Mouse (Mus musculus) liver, embryonic 14.5 days (tissue): ENCODE data around the gene Timp2. TPM values are rescaled to one million over a fixed set of nuclear protein-coding genes. Genes with fewer than 3 reads are reported as not detected.

Experiments used
- ATAC-seq: fragments of 200-750 bp; cut with Nextera tagmentation; 2 replicates; pipeline ENCODE4 v1.8.0; 2017; ENCODE audit warnings: moderate number of reproducible peaks, mild to moderate bottlenecking, moderate library complexity; ENCODE audit not compliant: insufficient read depth
- DNase-seq, 3 experiments: peaks; one replicate each; pipeline ENCODE4 v3.0.0-alpha.2; 2012 to 2013; ENCODE audit warnings: low read depth in 3 of 3, low spot score in 3 of 3
- H3K27ac ChIP-seq: fragments of 300-500 bp; sonication (generic); 2 replicates; pipeline ENCODE4 v1.5.1; 2014; ENCODE audit warnings: moderate library complexity, mild to moderate bottlenecking, control low read depth, inconsistent platforms
- H3K27me3 ChIP-seq: fragments of 300-500 bp; sonication (generic); 2 replicates; pipeline ENCODE4 v1.6.1; 2014; ENCODE audit warnings: mild to moderate bottlenecking, low read length, moderate library complexity; ENCODE audit not compliant: control insufficient read depth, insufficient read depth
- H3K36me3 ChIP-seq: fragments of 300-500 bp; sonication (generic); replicated peaks from 2 replicates; pipeline ENCODE4 v1.6.1; 2014; ENCODE audit warnings: low read depth; ENCODE audit not compliant: control insufficient read depth, insufficient read depth
- H3K4me1 ChIP-seq, 2 experiments: fragments of 200-500 bp in 1 of 2; fragments of 300-500 bp in 1 of 2; sonication (generic) in 1 of 2; replicated peaks; 2 replicates each; pipeline ENCODE4 v1.6.1; 2012 to 2014; ENCODE audit warnings: antibody characterized with exemption in 1 of 2, inconsistent platforms in 1 of 2, low read length in 1 of 2; ENCODE audit not compliant: control insufficient read depth in 2 of 2, insufficient read depth in 2 of 2
- H3K4me2 ChIP-seq: fragments of 300-500 bp; sonication (generic); 2 replicates; pipeline ENCODE4 v1.6.1; 2014; ENCODE audit warnings: low read depth, mild to moderate bottlenecking, control low read depth, moderate library complexity
- H3K4me3 ChIP-seq, 2 experiments: fragments of 200-500 bp in 1 of 2; fragments of 300-500 bp in 1 of 2; sonication (generic) in 1 of 2; 2 replicates each; pipeline ENCODE4 v1.5.1; 2012 to 2014; ENCODE audit warnings: low read depth in 2 of 2, low read length in 2 of 2, mild to moderate bottlenecking in 2 of 2, control low read depth in 1 of 2, inconsistent platforms in 1 of 2, moderate library complexity in 1 of 2; ENCODE audit not compliant: insufficient read depth in 1 of 2
- H3K9ac ChIP-seq: fragments of 300-500 bp; sonication (generic); replicated peaks from 2 replicates; pipeline ENCODE4 v1.6.1; 2014; ENCODE audit warnings: mild to moderate bottlenecking, control low read depth, moderate library complexity
- H3K9me3 ChIP-seq: fragments of 300-500 bp; sonication (generic); 2 replicates; pipeline ENCODE4 v1.6.1; 2016; ENCODE audit warnings: low read length, mixed read lengths; ENCODE audit not compliant: control insufficient read depth
- CTCF ChIP-seq: IDR thresholded peaks from 2 replicates; pipeline ENCODE4 v1.5.1; 2016; ENCODE audit warnings: antibody characterized with exemption, low read depth, control low read depth
- EP300 ChIP-seq: IDR thresholded peaks from 2 replicates; pipeline ENCODE4 v1.6.1; 2016; ENCODE audit warnings: antibody characterized with exemption, low read depth
- WGBS: fragments of 180-500 bp; shearing (Covaris S2); extraction: QIAGEN DNeasy Blood & Tissue Kit; methylation state at CpG from one replicate; pipeline ENCODE4 v1.1.7; 2014; ENCODE audit not compliant: insufficient replicate concordance; 5-methylcytosine and 5-hydroxymethylcytosine counted together
- polyA plus RNA-seq, 2 experiments: library from polyadenylated mRNA; depleted of rRNA in 1 of 2; stranded (reverse) in 1 of 2; unstranded in 1 of 2; fragments of >200 nt; fragmentation: Nextera tagmentation in 1 of 2; extraction: Ambion mirVana in 1 of 2; gene quantifications; 2 replicates each; pipeline versions ENCODE4 v1.2.1 to v1.2.3; 2012 to 2014

The Timp2 gene
- polyA plus RNA-seq, 2 experiments = 3.2 to 4.6 TPM

- no peaks in the 10 kb centered on the region for H3K4me1 ChIP-seq
Measured at GRCm38 (mm10) chr11:118266044-118266665, 89.4 kb downstream of the Timp2 start.

GRCm38 (mm10) chr11:118265621-118266020 lies 89.9 kb downstream of the Timp2 start:
- Histone ChIP-seq H3K36me3 (peaks cover 31% of the 10 kb centered on the region), H3K27me3 (no peaks in the 10 kb centered on the region), H3K9ac (no peak overlapping the region), H3K4me3 (no peak overlapping the region), H3K27ac (no peak overlapping the region), H3K9me3 (no peaks in the 10 kb centered on the region), H3K4me1 (no peaks in the 10 kb centered on the region), H3K4me2 (no peak overlapping the region)
- TF ChIP-seq EP300 = no peak
- no peak for TF ChIP-seq CTCF
- DNase-seq = no peak
- ATAC-seq = no peak
- WGBS = 75% methylated on average over 11 of the region's 11 CpGs

More at GRCm38 (mm10) chr11:118266044-118266665, 89.4 kb downstream of the Timp2 start:
- no peak for DNase-seq
- H3K27ac ChIP-seq = no peak overlapping the region
- no peaks in the 10 kb centered on the region for H3K9me3 ChIP-seq
- ATAC-seq = no peak
- no peak overlapping the region for H3K9ac ChIP-seq
- WGBS = 80% methylated on average over 10 of the region's 10 CpGs
- H3K4me3 ChIP-seq = no peak overlapping the region
- peaks cover 26% of the 10 kb centered on the region for H3K36me3 ChIP-seq
- TF ChIP-seq CTCF (no peak), EP300 (no peak)
- H3K27me3 ChIP-seq = no peaks in the 10 kb centered on the region
- H3K4me2 ChIP-seq = no peak overlapping the region

GRCm38 (mm10) chr11:118263146-118263545 lies 92.4 kb downstream of the Timp2 start:
- Histone ChIP-seq H3K4me3 (no peak overlapping the region), H3K4me2 (no peak overlapping the region), H3K4me1 (no peaks in the 10 kb centered on the region), H3K9me3 (no peaks in the 10 kb centered on the region), H3K27ac (no peak overlapping the region), H3K27me3 (no peaks in the 10 kb centered on the region), H3K36me3 (peaks cover 33% of the 10 kb centered on the region), H3K9ac (no peak overlapping the region)
- DNase-seq (no peak), ATAC-seq (no peak)
- 79% methylated on average over 5 of the region's 5 CpGs for WGBS
- no peak for TF ChIP-seq CTCF
- no peak for TF ChIP-seq EP300

GRCm38 (mm10) chr11:118260081-118260480 lies 95.5 kb downstream of the Timp2 start:
- Histone ChIP-seq H3K36me3 (peaks cover 33% of the 10 kb centered on the region), H3K4me3 (no peak overlapping the region), H3K9ac (no peak overlapping the region), H3K9me3 (no peaks in the 10 kb centered on the region), H3K4me2 (no peak overlapping the region), H3K27ac (no peak overlapping the region), H3K27me3 (no peaks in the 10 kb centered on the region), H3K4me1 (no peaks in the 10 kb centered on the region)
- WGBS = 73% methylated on average over 8 of the region's 8 CpGs
- DNase-seq (no peak), ATAC-seq (no peak)
- TF ChIP-seq CTCF = no peak
- no peak for TF ChIP-seq EP300

GRCm38 (mm10) chr11:118259580-118259979 lies 96.0 kb downstream of the Timp2 start:
- TF ChIP-seq EP300 (no peak), CTCF (no peak)
- Histone ChIP-seq H3K27ac (no peak overlapping the region), H3K36me3 (peaks cover 29% of the 10 kb centered on the region), H3K4me2 (no peak overlapping the region), H3K4me3 (no peak overlapping the region), H3K9me3 (no peaks in the 10 kb centered on the region), H3K9ac (no peak overlapping the region), H3K4me1 (no peaks in the 10 kb centered on the region), H3K27me3 (no peaks in the 10 kb centered on the region)
- 82% methylated on average over 8 of the region's 8 CpGs for WGBS
- ATAC-seq (no peak), DNase-seq (no peak)
